Mouse (Mus musculus) neural tube, embryonic 12.5 days (tissue): ENCODE data around the gene Uxs1. TPM values are rescaled to one million over a fixed set of nuclear protein-coding genes. Genes with fewer than 3 reads are reported as not detected.

Experiments used
- ATAC-seq: fragments of 200-750 bp; cut with Nextera tagmentation; 2 replicates; pipeline ENCODE4 v1.8.0; 2017; ENCODE audit warnings: low read depth, mild to moderate bottlenecking, moderate TSS enrichment, moderate library complexity; ENCODE audit not compliant: low FRiP score
- H3K27ac ChIP-seq: fragments of 300-500 bp; sonication (generic); 2 replicates; pipeline ENCODE4 v1.5.1; 2016
- H3K27me3 ChIP-seq: fragments of 300-500 bp; sonication (generic); replicated peaks from 2 replicates; pipeline ENCODE4 v1.6.1; 2016; ENCODE audit warnings: mild to moderate bottlenecking
- H3K36me3 ChIP-seq: fragments of 300-500 bp; sonication (generic); 2 replicates; pipeline ENCODE4 v1.6.1; 2016; ENCODE audit warnings: mild to moderate bottlenecking
- H3K4me1 ChIP-seq: fragments of 300-500 bp; sonication (generic); 2 replicates; pipeline ENCODE4 v1.6.1; 2016
- H3K4me2 ChIP-seq: fragments of 300-500 bp; sonication (generic); replicated peaks from 2 replicates; pipeline ENCODE4 v1.6.1; 2016; ENCODE audit warnings: mild to moderate bottlenecking
- H3K4me3 ChIP-seq: fragments of 300-500 bp; sonication (generic); 2 replicates; pipeline ENCODE4 v1.5.1; 2016
- H3K9ac ChIP-seq: fragments of 300-500 bp; sonication (generic); 2 replicates; pipeline ENCODE4 v1.6.1; 2016; ENCODE audit warnings: mild to moderate bottlenecking
- H3K9me3 ChIP-seq: fragments of 300-500 bp; sonication (generic); 2 replicates; pipeline ENCODE4 v1.6.1; 2016; ENCODE audit warnings: mild to moderate bottlenecking
- WGBS: fragments of 180-500 bp; shearing (Covaris S2); methylation state at CpG from one replicate; pipeline ENCODE4 v1.1.7; 2016; 5-methylcytosine and 5-hydroxymethylcytosine counted together
- polyA plus RNA-seq: library from polyadenylated mRNA; unstranded; fragments of >200 nt; fragmentation: Nextera tagmentation; extraction: Ambion mirVana; gene quantifications from 2 replicates; pipeline ENCODE4 v1.2.1, GENCODE M21; 2016

Uxs1 gene
- polyA plus RNA-seq, 1 experiment from 2014 or later, result 22.7 TPM

GRCm38 (mm10) chr1:43698577-43699000 is 129.0 kb downstream of the Uxs1 start:
- peaks cover 17% of the 10 kb centered on the region for H3K4me1 ChIP-seq
- H3K4me3 ChIP-seq, result no peak overlapping the region
- H3K27ac ChIP-seq, result no peak overlapping the region
- H3K36me3 ChIP-seq, result no peaks in the 10 kb centered on the region
- peak overlapping the region; percentile 9; the same call in 1 of the 2 replicates for H3K4me2 ChIP-seq
- WGBS, result 0% methylated on average over 4 of the region's 4 CpGs
- no peak overlapping the region for H3K9ac ChIP-seq
- no peaks in the 10 kb centered on the region for H3K9me3 ChIP-seq
- ATAC-seq, result peak; percentile 91
- no peaks in the 10 kb centered on the region for H3K27me3 ChIP-seq

Other genes with a start within 250 kb of the Uxs1 start
- gene 1500015O10Rik, start 97.2 kb downstream of the Uxs1 start, polyA plus RNA-seq, result 2.2 TPM in 2 replicates
- 61.4 and 68.7 TPM in 2 replicates for gene Tpp2, start 105.8 kb upstream of the Uxs1 start, polyA plus RNA-seq
- 0.43 and 0.66 TPM in 2 replicates for gene Mettl21c, start 192.2 kb upstream of the Uxs1 start, polyA plus RNA-seq
- gene Gm8251, start 234.1 kb upstream of the Uxs1 start, polyA plus RNA-seq, result 0.03 and 0.10 TPM in 2 replicates